Mouse (Mus musculus) adrenal gland, postnatal 0 days (tissue): ENCODE measurements around the gene Slc25a4. TPM values are rescaled to one million over a fixed set of nuclear protein-coding genes. Genes with fewer than 3 reads are reported as not detected.

Experiments
- microRNA-seq: library from miRNA; unstranded; fragments of <30 nt; microRNA quantifications from one replicate; pipeline ENCODE4, GENCODE M21; 2016; ENCODE audit warnings: borderline replicate concordance; ENCODE audit not compliant: insufficient number of aligned reads
- polyA plus RNA-seq: library from polyadenylated mRNA; unstranded; fragments of >200 nt; fragmentation: Nextera tagmentation; extraction: Ambion mirVana; gene quantifications from 2 replicates; pipeline ENCODE4 v1.2.1, GENCODE M21; 2015

The Slc25a4 gene
- polyA plus RNA-seq, result 357 and 492 TPM in 2 replicates

DNA sequence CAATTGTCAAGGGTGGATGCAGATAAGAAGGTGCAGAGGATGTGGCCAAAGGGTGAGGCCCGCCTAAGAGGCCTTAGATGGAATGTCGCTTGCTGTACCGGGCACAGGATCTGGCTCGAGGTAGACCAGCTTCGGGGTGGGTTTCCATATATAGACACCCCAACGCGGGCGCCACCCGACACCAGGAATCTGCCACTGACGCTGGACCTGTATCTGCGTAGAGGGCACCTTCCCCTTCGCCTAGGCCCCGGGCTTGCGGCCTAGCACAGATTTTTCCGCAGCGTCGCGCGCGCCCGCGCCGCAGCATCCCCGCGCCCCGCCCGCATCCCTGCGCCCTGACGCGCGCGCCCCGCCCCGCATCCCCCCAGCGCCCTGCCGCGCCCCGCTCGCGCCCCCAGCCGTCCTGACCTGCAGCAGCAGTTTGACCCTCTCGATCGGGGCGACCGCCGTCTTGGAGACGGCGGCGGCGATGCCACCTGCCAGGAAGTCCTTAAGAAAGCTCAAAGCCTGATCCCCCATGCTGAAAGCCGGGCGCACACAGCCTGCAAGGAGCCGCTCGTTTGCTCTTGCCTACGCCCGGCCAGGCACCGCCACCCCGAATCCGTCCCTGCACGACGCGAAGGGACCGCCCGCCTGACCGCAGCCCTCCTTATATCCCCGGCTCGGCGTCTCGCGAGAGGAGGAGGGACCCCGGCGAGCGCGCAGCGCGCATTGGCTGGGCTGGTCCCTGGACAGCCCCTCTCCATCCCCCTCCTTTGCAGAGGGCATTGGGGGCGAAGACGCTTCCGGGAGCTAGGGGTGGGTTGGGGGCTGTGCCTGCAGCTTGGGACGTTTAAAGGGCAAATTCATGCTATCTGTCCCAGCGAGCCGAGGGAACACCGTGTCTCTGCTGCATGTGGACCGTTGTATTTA, at the start of gene Slc25a4:
Gene Slc25a4, minus strand, starts transcription at position 881 of the 912 bp plus-strand sequence.

Small RNA genes within 50 kb of the gene (microRNA-seq; reads per million reads assigned to microRNA genes)
- gene Gm23812, result not detected

Other genes with a start within 250 kb of the Slc25a4 start
- gene 1700029J07Rik, start 236.0 kb downstream of the Slc25a4 start, polyA plus RNA-seq, result 2.7 and 3.9 TPM in 2 replicates
- gene Ufsp2, start 235.8 kb downstream of the Slc25a4 start, polyA plus RNA-seq, result 76.0 and 106 TPM in 2 replicates
- 0.30 and 0.51 TPM in 2 replicates for gene Lrp2bp, start 212.0 kb downstream of the Slc25a4 start, polyA plus RNA-seq
- gene Ankrd37, start 205.6 kb downstream of the Slc25a4 start, polyA plus RNA-seq, result 4.5 and 4.9 TPM in 2 replicates
- gene Cfap97, start 59.5 kb downstream of the Slc25a4 start, polyA plus RNA-seq, result 23.1 and 32.1 TPM in 2 replicates
- 9.2 and 11.6 TPM in 2 replicates for gene Snx25, start 59.1 kb downstream of the Slc25a4 start, polyA plus RNA-seq
- gene Helt, start 83.4 kb upstream of the Slc25a4 start, polyA plus RNA-seq, result 0.17 TPM in 1 of 2 replicates, not detected in the other